Mouse (Mus musculus): ENCODE results near the gene Ifnb1.

DNA sequence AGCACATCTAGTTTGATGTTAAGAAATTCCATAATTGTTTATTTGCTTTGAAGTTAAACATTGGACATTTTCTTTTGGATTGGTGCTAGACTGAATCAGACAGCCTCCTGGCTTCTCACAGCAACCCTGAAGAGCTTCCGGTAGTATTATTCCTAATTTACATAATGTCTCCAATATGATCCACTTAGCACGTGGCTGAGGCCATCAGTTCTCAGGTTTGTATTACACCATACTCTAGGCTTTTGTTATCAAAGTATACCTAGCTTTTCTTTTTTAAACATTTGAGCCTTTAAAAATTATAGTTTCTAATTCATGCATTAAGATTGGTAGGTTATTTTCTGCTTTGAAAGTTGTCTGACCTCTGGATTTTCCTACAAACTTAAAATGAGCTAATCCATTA lies 7.3 kb downstream of the Ifnb1 start:
- no peak for TF ChIP-seq CTCF (IDR thresholded peaks at IDR 0.05; ENCODE audit: low read depth, low read length)
- TF ChIP-seq POLR2A (IDR thresholded peaks at IDR 0.05; ENCODE audit: borderline replicate concordance, low read depth, low read length), result no peak

Measured in bone marrow macrophage, adult 2 months (primary cell).